Mouse (Mus musculus) layer of hippocampus, adult 6 months (tissue): ENCODE data around the gene Tmem59. TPM values are rescaled to one million over a fixed set of nuclear protein-coding genes. Genes with fewer than 3 reads are reported as not detected.

Experiments
- long read RNA-seq, 2 experiments: library from polyadenylated mRNA; unstranded; transcript quantifications; one replicate each; pipeline ENCODE4 v2.0.0; 2019 to 2020
- polyA plus RNA-seq: library from polyadenylated mRNA; unstranded; fragments of <200 nt; fragmentation: Nextera tagmentation; gene quantifications from 2 replicates; pipeline ENCODE4 v1.2.3, GENCODE M21; 2021

Gene Tmem59
- polyA plus RNA-seq = 502 and 566 TPM in 2 replicates
- long read RNA-seq, experiment 1, transcript Tmem59-203 (8 exons, 1,332 nt) = minor isoform, 6 of 673 reads
- long read RNA-seq, experiment 1, transcript Tmem59-201 (8 exons, 1,775 nt) = major isoform, 642 of 673 reads
- long read RNA-seq, experiment 1, partial matches to known transcripts = 19 of 673 reads
- long read RNA-seq, experiment 1, other reads (novel, unspliced or antisense) = 5 of 673 reads
- long read RNA-seq, experiment 2, transcript Tmem59-203 (8 exons, 1,332 nt) = minor isoform, 6 of 1,444 reads
- long read RNA-seq, experiment 2, transcript Tmem59-201 (8 exons, 1,775 nt) = major isoform, 1,401 of 1,444 reads
- long read RNA-seq, experiment 2, partial matches to known transcripts = 4 of 1,444 reads
- long read RNA-seq, experiment 2, other reads (novel, unspliced or antisense) = 30 of 1,444 reads

DNA sequence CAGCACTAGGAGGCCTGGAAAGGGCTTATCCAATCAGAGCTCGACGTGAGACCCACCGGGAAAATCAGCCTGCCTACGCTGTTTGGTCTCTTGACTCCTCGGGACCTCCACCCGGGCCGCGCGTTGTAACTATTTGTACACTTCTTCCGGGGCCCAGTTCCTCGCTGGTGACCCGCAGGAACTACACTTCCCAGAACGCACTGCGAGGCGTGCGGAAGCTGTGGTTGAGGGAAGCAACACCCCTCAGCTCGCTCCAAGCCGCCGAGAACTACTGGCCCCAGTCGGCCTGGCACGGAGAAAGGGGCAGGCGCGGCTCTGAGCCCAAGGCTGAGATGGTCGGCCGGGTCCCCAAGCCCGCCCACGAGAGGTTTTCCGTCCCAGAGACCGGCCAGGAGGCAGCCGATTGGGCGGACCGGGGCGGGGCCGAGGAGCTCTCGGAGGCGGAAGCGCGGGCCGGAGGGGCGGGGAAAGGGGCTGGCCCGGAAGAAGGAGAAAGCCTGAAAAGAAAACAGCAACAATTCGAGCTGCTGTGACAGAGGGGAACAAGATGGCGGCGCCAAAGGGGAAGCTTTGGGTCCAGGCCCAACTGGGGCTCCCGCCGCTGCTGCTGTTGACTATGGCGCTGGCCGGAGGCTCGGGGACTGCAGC is at the start of gene Tmem59:
Gene Tmem59, plus strand, starts transcription at position 218 of the 648 bp plus-strand sequence.

DNA sequence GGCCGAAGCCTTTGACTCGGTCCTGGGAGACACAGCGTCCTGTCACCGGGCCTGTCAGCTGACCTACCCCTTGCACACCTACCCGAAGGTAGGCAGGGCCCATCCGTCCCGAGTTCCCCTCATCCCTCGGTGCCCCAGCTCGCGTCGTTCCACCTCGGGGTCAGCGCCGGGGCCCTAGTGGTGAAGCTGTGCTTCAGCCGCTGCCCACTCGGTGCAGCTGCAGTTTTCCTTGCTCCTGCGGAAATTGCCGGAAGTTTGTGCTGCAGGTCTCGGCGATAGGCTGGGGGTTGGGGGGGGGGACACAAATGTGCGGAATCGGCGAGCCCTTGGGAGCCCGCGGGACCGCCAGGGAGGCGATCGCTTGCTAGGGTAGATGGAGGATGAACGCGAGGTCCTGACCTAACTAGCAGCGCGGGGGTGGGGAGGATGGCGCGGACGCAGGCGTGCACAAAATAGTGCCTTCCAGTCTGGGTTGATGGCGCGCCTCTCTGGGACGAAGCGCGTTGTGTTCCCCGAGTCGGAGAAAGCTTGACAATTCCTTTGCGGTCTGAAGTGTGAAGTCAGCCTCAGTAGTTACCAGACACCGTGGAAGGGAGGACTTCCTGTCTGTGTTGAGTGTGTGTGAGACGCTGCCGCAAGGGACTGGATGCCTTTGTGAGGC is 761 bp downstream of the Tmem59 start, which contains the start of gene Tceanc2:
Gene Tceanc2, minus strand, starts transcription at position 287 of the 661 bp plus-strand sequence.

DNA sequence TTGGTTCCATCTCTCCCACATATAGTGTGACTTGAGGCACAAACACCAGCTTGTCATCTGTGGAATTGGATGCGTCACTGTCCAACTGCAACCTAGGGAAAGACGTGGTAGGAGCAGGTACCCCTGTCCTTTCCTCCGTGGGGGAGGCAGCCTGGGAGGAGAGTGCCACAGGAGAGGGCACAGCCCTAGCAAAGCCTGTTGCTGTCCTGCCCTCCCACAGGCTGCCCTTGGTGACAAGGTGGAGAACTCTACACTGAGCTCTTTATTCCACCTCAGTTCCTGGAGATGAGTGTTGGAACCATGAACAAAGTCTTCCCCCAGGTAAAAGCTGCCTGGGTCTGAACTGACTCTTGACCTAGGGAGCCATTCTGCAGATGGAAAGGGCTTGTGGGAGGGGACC is 30.7 kb downstream of the Tmem59 start, which contains the start of gene Ldlrad1:
Gene Ldlrad1, plus strand, starts transcription at position 301 of the 400 bp plus-strand sequence.

Other genes starting within 250 kb of the Tmem59 start
- gene Mrpl37, start 111.5 kb upstream of the Tmem59 start, polyA plus RNA-seq = 32.5 and 36.7 TPM in 2 replicates
- gene Cyb5rl, start 111.4 kb upstream of the Tmem59 start, polyA plus RNA-seq = 4.0 and 4.2 TPM in 2 replicates
- gene Cdcp2, start 81.5 kb upstream of the Tmem59 start, polyA plus RNA-seq = not detected in 2 replicates
- 9.1 and 19.8 TPM in 2 replicates for gene Tceanc2, start 717 bp downstream of the Tmem59 start, polyA plus RNA-seq
- not detected in 2 replicates for gene Ldlrad1, start 30.8 kb downstream of the Tmem59 start, polyA plus RNA-seq
- 15.9 and 18.2 TPM in 2 replicates for gene Lrrc42, start 75.1 kb downstream of the Tmem59 start, polyA plus RNA-seq
- 61.3 and 69.9 TPM in 2 replicates for gene Hspb11, start 75.2 kb downstream of the Tmem59 start, polyA plus RNA-seq
- gene Dio1, start 128.8 kb downstream of the Tmem59 start, polyA plus RNA-seq = 0.15 TPM in 1 of 2 replicates, not detected in the other
- gene Yipf1, start 136.0 kb downstream of the Tmem59 start, polyA plus RNA-seq = 127 and 146 TPM in 2 replicates
- gene Ndc1, start 189.4 kb downstream of the Tmem59 start, polyA plus RNA-seq = 5.4 and 5.8 TPM in 2 replicates